ENCODE assay signal across 7 mouse cellular contexts in the genomic region with DNA sequence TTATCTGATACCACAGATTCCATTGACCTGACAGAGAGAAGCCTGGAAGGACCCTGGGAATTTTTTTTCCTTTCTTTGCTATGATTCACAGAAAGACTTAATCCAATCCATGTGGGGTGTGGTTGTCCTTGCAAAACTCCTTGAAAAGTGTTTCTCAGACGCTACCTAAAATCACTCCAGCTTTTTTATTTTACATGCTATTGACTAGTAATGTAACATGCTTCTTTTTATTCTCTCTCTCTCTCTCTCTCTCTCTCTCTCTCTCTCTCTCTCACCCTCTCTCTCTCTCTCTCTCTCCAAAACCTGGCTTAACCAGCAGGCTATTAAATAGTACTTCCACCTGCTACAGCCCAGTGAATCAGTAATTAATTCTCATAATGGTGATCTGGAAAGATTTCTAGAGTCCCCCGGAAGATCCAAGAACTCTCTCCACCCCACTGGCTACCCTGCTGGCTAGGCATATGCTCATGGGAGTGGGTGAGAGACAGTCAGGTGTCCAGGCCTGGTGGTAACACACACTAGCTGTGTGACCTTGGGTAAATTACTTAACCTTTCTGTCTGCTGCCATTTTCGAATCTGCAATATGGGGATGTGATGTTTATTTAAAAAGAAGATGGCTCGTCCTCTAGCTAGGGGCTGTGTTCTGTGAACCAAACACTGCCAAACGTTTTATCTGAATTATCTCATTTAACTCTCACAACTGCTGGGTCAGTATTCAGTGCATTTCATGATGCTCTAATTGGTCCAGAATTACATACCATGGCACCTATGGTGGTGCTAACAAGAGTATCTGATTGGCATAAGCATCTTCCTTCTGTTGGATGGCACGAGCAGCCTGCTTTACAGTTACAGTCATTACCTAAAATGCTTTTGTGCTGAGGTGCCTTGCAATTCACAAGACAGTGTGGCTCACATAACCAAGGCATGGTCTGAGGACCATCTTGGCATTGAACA.
DNase-seq lines count a peak whose midpoint lies in the region; ATAC-seq lines count a peak whose summit lies in the region.

No protein-coding gene starts in this region.

- peak overlapping the region; percentile 53 for H3K4me2 ChIP-seq in lung, embryonic 16.5 days (ENCODE audit: low read depth, low read length)
- H3K4me2 ChIP-seq in embryonic facial prominence, embryonic 15.5 days (replicated peaks) = peak overlapping the region; percentile 43; the same call in 1 of the 2 replicates
- peak overlapping the region; percentile 50; the same call in 1 of the 2 replicates for H3K4me2 ChIP-seq in limb, embryonic 11.5 days (ENCODE audit: low read depth, severe bottlenecking)
- H3K4me2 ChIP-seq in stomach, embryonic 16.5 days (ENCODE audit: low read depth, low read length) = peak overlapping the region; percentile 38; the same call in 1 of the 2 replicates

- H3K27me3 ChIP-seq in lung, embryonic 16.5 days (ENCODE audit: control insufficient read depth, insufficient read depth, low read depth, low read length) = no peaks in the 10 kb centered on the region; the same call in 1 of the 2 replicates
- no peaks in the 10 kb centered on the region for H3K27me3 ChIP-seq in embryonic facial prominence, embryonic 15.5 days
- no peaks in the 10 kb centered on the region for H3K27me3 ChIP-seq in limb, embryonic 11.5 days (ENCODE audit: control insufficient read depth, insufficient read depth, low read length)
- no peaks in the 10 kb centered on the region for H3K27me3 ChIP-seq in stomach, embryonic 16.5 days (ENCODE audit: control insufficient read depth, insufficient read depth, low read length)

- peak overlapping the region; percentile 54; the same call in 1 of the 2 replicates for H3K9ac ChIP-seq in lung, embryonic 16.5 days (ENCODE audit: low read length)
- peak overlapping the region; percentile 9; the same call in 1 of the 2 replicates for H3K9ac ChIP-seq in embryonic facial prominence, embryonic 15.5 days
- H3K9ac ChIP-seq in limb, embryonic 11.5 days (ENCODE audit: low read length) = no peak overlapping the region; the same call in 1 of the 2 replicates
- peak overlapping the region; percentile 51; the same call in 1 of the 2 replicates for H3K9ac ChIP-seq in stomach, embryonic 16.5 days (ENCODE audit: low read length)

- 56% methylated on average over 6 of the region's 6 CpGs for WGBS in lung, embryonic 16.5 days
- WGBS in embryonic facial prominence, embryonic 15.5 days = 58% methylated on average over 6 of the region's 6 CpGs
- WGBS in limb, embryonic 11.5 days = 73% methylated on average over 6 of the region's 6 CpGs
- WGBS in stomach, embryonic 16.5 days = 51% methylated on average over 6 of the region's 6 CpGs

- H3K27ac ChIP-seq in lung, embryonic 16.5 days (ENCODE audit: low read length) = peak overlapping the region; percentile 87
- no peak overlapping the region for H3K27ac ChIP-seq in embryonic facial prominence, embryonic 15.5 days (replicated peaks)
- no peak overlapping the region for H3K27ac ChIP-seq in limb, embryonic 11.5 days (replicated peaks; ENCODE audit: low read depth, low read length)
- peak overlapping the region; percentile 85 for H3K27ac ChIP-seq in stomach, embryonic 16.5 days (ENCODE audit: low read length)

- H3K9me3 ChIP-seq in lung, embryonic 16.5 days (ENCODE audit: control insufficient read depth, low read length) = no peaks in the 10 kb centered on the region
- H3K9me3 ChIP-seq in embryonic facial prominence, embryonic 15.5 days (replicated peaks) = no peaks in the 10 kb centered on the region
- no peaks in the 10 kb centered on the region for H3K9me3 ChIP-seq in limb, embryonic 11.5 days (ENCODE audit: control insufficient read depth, low read length)
- H3K9me3 ChIP-seq in stomach, embryonic 16.5 days (replicated peaks; ENCODE audit: control insufficient read depth, low read length) = no peaks in the 10 kb centered on the region

- H3K4me1 ChIP-seq in lung, embryonic 16.5 days (replicated peaks; ENCODE audit: control insufficient read depth, insufficient read depth, low read length) = peaks cover 20% of the 10 kb centered on the region
- peaks cover 13% of the 10 kb centered on the region for H3K4me1 ChIP-seq in embryonic facial prominence, embryonic 15.5 days
- H3K4me1 ChIP-seq in limb, embryonic 11.5 days (ENCODE audit: control insufficient read depth, insufficient read depth, low read length) = peaks cover 10% of the 10 kb centered on the region
- peaks cover 15% of the 10 kb centered on the region for H3K4me1 ChIP-seq in stomach, embryonic 16.5 days (ENCODE audit: control insufficient read depth, insufficient read depth, low read length)

- no peak for DNase-seq in lung, postnatal 4 days
- no peak for DNase-seq in limb, embryonic 11.5 days (ENCODE audit: low spot score)
- no peak for DNase-seq in spleen, postnatal 14 days (ENCODE audit: low spot score in 2 of 2)
- no peak for DNase-seq in frontal cortex, postnatal 14 days (ENCODE audit: low spot score in 2 of 2)

- ATAC-seq in lung, embryonic 16.5 days (ENCODE audit: low read depth) = no peak
- no peak for ATAC-seq in embryonic facial prominence, embryonic 15.5 days (ENCODE audit: insufficient number of reproducible peaks, low FRiP score, low TSS enrichment, low read depth)
- ATAC-seq in limb, embryonic 11.5 days (ENCODE audit: insufficient number of reproducible peaks, low FRiP score, low TSS enrichment, low read depth) = no peak
- ATAC-seq in stomach, embryonic 16.5 days (ENCODE audit: insufficient read depth, low FRiP score) = no peak

- no peaks in the 10 kb centered on the region for H3K36me3 ChIP-seq in lung, embryonic 16.5 days (ENCODE audit: control insufficient read depth, insufficient read depth, low read length)
- no peaks in the 10 kb centered on the region for H3K36me3 ChIP-seq in embryonic facial prominence, embryonic 15.5 days
- H3K36me3 ChIP-seq in limb, embryonic 11.5 days (ENCODE audit: control insufficient read depth, insufficient read depth, low read length) = no peaks in the 10 kb centered on the region
- H3K36me3 ChIP-seq in stomach, embryonic 16.5 days (ENCODE audit: control insufficient read depth, insufficient read depth, low read length) = no peaks in the 10 kb centered on the region

- H3K4me3 ChIP-seq in lung, embryonic 16.5 days (ENCODE audit: low read length) = no peak overlapping the region
- no peak overlapping the region; the same call in 1 of the 2 replicates for H3K4me3 ChIP-seq in embryonic facial prominence, embryonic 15.5 days (replicated peaks)
- H3K4me3 ChIP-seq in limb, embryonic 11.5 days (ENCODE audit: low read depth, low read length) = no peak overlapping the region
- no peak overlapping the region for H3K4me3 ChIP-seq in stomach, embryonic 16.5 days (replicated peaks; ENCODE audit: low read length)

Comparison
In these comparisons a context has a peak if more than half of its experiments do, and no peak if none do; other contexts are left out.
1. H3K27ac ChIP-seq: peak in lung, embryonic 16.5 days (single experiment) and stomach, embryonic 16.5 days (single experiment); none in embryonic facial prominence, embryonic 15.5 days (single experiment) and limb, embryonic 11.5 days (single experiment).
2. Peak in every context shown above with its lines, with median percentiles within 50 percentile points of each other: H3K4me2 ChIP-seq.